Mouse (Mus musculus) olfactory bulb, adult 2 months (tissue): ENCODE results near the gene Olfr187.

Experiments used
- CTCF ChIP-seq: fragments of 200-500 bp; IDR thresholded peaks from 2 replicates; pipeline ENCODE4 v1.5.1; 2012; ENCODE audit warnings: low read depth, mild to moderate bottlenecking, low read length, moderate library complexity; ENCODE audit not compliant: insufficient read depth
- POLR2A ChIP-seq: fragments of 200-500 bp; IDR thresholded peaks from 2 replicates; pipeline ENCODE4 v1.6.1; 2012; ENCODE audit warnings: mild to moderate bottlenecking, low read depth, low read length, moderate library complexity; ENCODE audit not compliant: insufficient read depth

- TF ChIP-seq POLR2A (no peak), CTCF (no peak)
These were observed 6.3 kb upstream of the Olfr187 start for GRCm38 (mm10) chr16:59045835-59046234.
